Mouse (Mus musculus) left cerebral cortex, postnatal 25 days (tissue): ENCODE measurements around the gene Vmn1r72. TPM values are rescaled to one million over a fixed set of nuclear protein-coding genes. Genes with fewer than 3 reads are reported as not detected.
"Not testable (repeated sequence)": the region's sequence is repeated elsewhere in the genome, so short reads cannot be mapped to it uniquely, and the experiment has no call there.

Source experiments
- DNase-seq, 2 experiments: peaks; one replicate each; pipeline ENCODE4 v3.0.0; 2022; ENCODE audit warnings: low spot score in 2 of 2, mixed read lengths in 1 of 2
- intact Hi-C: fragments of 180-260 bp; cut with DNase I; formaldehyde crosslinking; loops from one replicate; pipeline ENCODE4 v1.15.1; 2025
- total RNA-seq, 2 experiments: library from RNA; stranded (reverse); gene quantifications; 2 replicates each; pipeline ENCODE4 v1.2.3; 2021

The Vmn1r72 gene
- total RNA-seq = not detected

GRCm38 (mm10) chr7:11680047-11680446, at the start of gene Vmn1r72:
Vmn1r72 (minus strand) TSS chr7:11680147.
- intact Hi-C loops, DNase-seq: not testable (repeated sequence)

- intact Hi-C loops, DNase-seq: not testable (repeated sequence)
These were observed 62.9 kb downstream of the Vmn1r72 start for GRCm38 (mm10) chr7:11617082-11617481.

Other genes with a start within 250 kb of the Vmn1r72 start
- gene Zscan4-ps2, start 165.8 kb downstream of the Vmn1r72 start, total RNA-seq = not detected
- not detected for gene Zscan4-ps3, start 70.8 kb downstream of the Vmn1r72 start, total RNA-seq
- gene Vmn1r73, start 50.1 kb upstream of the Vmn1r72 start, total RNA-seq = not detected
- gene Vmn1r74, start 153.8 kb upstream of the Vmn1r72 start, total RNA-seq = not detected
- not detected for gene Vmn1r75, start 194.5 kb upstream of the Vmn1r72 start, total RNA-seq